Mouse (Mus musculus): ENCODE results near the gene Smyd2.

- TF ChIP-seq POLR2A (IDR thresholded peaks at IDR 0.05; ENCODE audit: insufficient read depth, low read depth, low read length) = no peak
- TF ChIP-seq CTCF (IDR thresholded peaks at IDR 0.05) = peak; percentile 11; the same call in 1 of the 2 replicates
Observed at GRCm38 (mm10) chr1:189870539-189870938, 51.6 kb downstream of the Smyd2 start.

Measured in heart, adult 2 months (tissue).